Mouse (Mus musculus): ENCODE measurements at regions not wholly inside any gene's neighbourhood (a gene's known extent, or its start where the extent isn't known, plus 50 kb on each side); places are given as distances from the start of the nearest gene placed in this dataset.

DNA sequence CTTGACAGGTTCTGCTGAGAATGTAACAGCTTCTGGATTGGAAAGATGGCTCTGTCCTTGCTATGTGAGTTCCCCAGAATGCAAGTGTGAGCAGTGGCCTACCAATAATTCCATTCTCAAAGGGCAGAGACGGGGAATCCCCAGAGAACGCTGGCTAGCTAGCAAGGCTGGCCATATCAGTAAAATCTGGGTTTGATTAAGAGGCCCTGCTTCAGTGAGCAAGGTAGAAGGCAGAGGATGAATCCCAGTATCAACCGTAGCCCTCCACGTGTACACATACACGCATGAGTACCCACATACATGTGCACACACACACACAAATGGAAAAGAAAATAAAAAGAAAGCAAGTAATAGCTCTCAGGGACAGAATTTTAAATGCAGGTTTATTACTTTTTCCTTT is 55.3 kb downstream of the Tril start:
- peaks cover 34% of the 10 kb centered on the region for H3K4me1 ChIP-seq

DNA sequence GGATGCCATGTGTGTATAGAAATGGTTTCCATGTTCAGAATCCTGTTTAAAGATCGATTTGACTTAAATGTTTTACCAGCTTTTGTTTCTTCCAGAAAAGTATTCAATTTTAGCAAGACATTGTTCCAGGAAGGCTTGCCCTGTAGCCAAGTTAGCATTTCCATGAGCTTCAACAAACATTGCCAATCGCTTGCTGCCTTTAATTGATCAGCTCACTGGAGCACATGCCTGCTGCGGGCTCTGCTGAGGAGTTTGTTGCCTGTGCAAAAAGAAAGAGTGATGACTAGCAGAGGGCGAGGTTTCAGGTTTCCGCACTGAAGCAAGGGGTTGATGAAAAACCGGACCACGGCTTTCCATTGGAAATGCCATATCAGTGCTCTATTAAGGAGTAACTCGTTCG is 58.0 kb downstream of the Tril start:
- Histone ChIP-seq H3K9me3 (no peaks in the 10 kb centered on the region), H3K9ac (no peak overlapping the region), H3K4me2 (no peak overlapping the region), H3K27ac (peak overlapping the region; percentile 68), H3K36me3 (no peaks in the 10 kb centered on the region), H3K27me3 (no peaks in the 10 kb centered on the region), H3K4me3 (no peak overlapping the region), H3K4me1 (peaks cover 39% of the 10 kb centered on the region)
- ATAC-seq (ENCODE audit: insufficient number of reproducible peaks, low FRiP score, low TSS enrichment, low read depth) = peak; percentile 30; the same call in 1 of the 2 replicates
- WGBS = 34% methylated on average over 9 of the region's 9 CpGs

More for the DNA sequence above, 55.3 kb downstream of the Tril start:
- 28% methylated on average over 5 of the region's 5 CpGs for WGBS
- no peak overlapping the region for H3K4me2 ChIP-seq
- H3K36me3 ChIP-seq = no peaks in the 10 kb centered on the region
- no peak for ATAC-seq (ENCODE audit: insufficient number of reproducible peaks, low FRiP score, low TSS enrichment, low read depth)
- H3K4me3 ChIP-seq = no peak overlapping the region
- H3K27ac ChIP-seq = no peak overlapping the region
- H3K9ac ChIP-seq = no peak overlapping the region
- H3K27me3 ChIP-seq = no peaks in the 10 kb centered on the region
- no peaks in the 10 kb centered on the region for H3K9me3 ChIP-seq

DNA sequence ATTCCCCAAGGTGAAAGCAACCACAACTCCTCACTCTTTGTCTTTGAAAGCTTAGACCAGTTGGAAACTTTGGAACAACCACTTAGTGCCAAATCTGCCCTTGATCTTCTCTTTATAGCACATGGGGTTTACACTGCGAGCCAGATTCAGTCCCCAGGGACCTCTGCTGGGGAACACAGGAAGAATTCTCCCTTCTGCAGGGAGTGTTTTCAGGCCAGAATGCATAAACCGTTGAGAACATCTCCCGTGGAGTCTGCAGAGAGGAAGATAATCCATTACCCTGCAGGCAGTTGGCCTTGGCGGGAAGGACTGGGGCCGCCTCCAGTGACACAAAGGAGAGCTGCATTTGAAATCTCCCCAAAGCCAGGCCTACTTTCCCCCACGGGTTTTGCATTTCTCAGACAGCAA is 60.0 kb downstream of the Tril start:
- WGBS = 16% methylated on average over 6 of the region's 6 CpGs
- Histone ChIP-seq H3K9me3 (no peaks in the 10 kb centered on the region), H3K4me3 (no peak overlapping the region), H3K9ac (no peak overlapping the region), H3K27me3 (no peaks in the 10 kb centered on the region), H3K36me3 (no peaks in the 10 kb centered on the region), H3K4me2 (no peak overlapping the region), H3K27ac (peak overlapping the region; percentile 44), H3K4me1 (peaks cover 28% of the 10 kb centered on the region)
- ATAC-seq (ENCODE audit: insufficient number of reproducible peaks, low FRiP score, low TSS enrichment, low read depth) = no peak

DNA sequence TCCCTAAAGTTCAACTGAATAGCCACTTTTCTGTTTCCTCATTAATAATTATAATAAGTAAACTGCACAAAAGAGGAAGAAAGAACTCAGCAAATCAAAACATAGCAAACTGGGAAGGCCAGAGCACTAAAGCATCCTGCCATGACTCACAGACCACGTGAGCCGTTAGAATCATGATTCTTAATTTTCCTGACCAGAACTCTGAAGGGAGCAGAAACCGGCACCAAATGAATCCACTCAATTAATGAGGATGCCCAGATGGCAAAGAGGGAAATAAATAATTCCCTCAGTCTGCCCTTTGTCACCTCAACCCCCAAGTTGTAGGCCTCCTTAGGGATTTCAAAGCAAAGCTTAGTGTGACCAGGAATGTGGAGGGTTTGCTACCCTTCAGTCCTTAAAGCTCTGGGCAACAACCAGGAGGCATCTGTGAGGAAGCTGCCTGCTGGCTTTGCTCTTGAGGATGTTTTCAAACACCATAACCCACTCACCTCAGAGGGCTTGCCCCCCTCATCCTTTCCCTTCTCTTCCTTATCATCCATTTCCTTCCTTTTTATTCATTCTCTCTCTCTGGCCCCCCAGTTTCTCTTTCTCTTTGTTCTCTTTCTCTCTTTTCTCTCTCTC is 60.8 kb downstream of the Tril start:
- no peak overlapping the region for H3K27ac ChIP-seq
- WGBS = 36% methylated on average over 3 of the region's 3 CpGs
- no peaks in the 10 kb centered on the region for H3K36me3 ChIP-seq
- H3K4me2 ChIP-seq = no peak overlapping the region
- H3K9me3 ChIP-seq = no peaks in the 10 kb centered on the region
- no peak overlapping the region for H3K9ac ChIP-seq
- no peak for ATAC-seq (ENCODE audit: insufficient number of reproducible peaks, low FRiP score, low TSS enrichment, low read depth)
- H3K4me3 ChIP-seq = no peak overlapping the region
- no peaks in the 10 kb centered on the region for H3K27me3 ChIP-seq
- peaks cover 23% of the 10 kb centered on the region for H3K4me1 ChIP-seq

DNA sequence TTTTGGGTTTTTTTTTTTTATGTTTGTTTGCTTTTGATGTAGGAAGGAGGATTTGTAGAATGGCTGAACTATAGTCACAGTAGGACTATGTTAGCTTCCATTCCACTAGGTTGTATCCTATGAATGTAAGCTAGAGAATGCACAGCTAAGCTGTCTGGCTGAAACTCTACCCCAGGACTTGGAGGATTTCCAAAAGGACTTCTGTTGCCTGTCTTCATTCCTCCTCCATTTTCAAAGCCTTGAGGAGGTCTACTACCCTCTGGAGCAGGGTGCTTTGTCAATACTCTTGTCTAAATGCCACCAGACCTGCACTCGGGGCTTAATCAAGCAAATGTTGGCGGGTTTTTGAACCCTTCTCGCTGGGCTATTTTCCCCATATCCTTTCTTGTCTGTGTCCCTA is 66.3 kb downstream of the Tril start:
- Histone ChIP-seq H3K9ac (no peak overlapping the region), H3K27ac (no peak overlapping the region), H3K27me3 (no peaks in the 10 kb centered on the region), H3K4me3 (no peak overlapping the region), H3K9me3 (no peaks in the 10 kb centered on the region), H3K4me2 (no peak overlapping the region), H3K4me1 (no peaks in the 10 kb centered on the region), H3K36me3 (no peaks in the 10 kb centered on the region)
- no peak for ATAC-seq (ENCODE audit: insufficient number of reproducible peaks, low FRiP score, low TSS enrichment, low read depth)
- 83% methylated on average over 3 of the region's 3 CpGs for WGBS

DNA sequence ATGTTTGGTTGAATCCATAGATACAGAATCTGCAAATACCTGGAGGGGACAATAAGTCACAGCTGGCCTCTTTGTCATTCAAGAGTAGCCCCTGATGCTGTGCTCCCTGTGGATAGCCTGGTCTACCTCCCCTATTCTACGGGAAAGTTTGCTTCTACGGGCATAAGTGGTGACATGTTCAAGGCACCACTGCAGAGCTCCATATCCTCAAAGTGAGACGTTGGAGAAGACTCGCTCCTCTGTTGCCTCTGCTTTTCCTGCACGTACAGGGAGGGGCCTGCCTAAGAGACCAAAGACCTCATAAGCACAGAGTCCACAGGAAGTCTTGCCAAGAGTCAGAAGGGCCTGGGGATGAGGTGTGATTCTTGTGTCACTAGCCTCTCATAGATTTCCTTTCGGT is 70.1 kb downstream of the Tril start:
- ATAC-seq (ENCODE audit: insufficient number of reproducible peaks, low FRiP score, low TSS enrichment, low read depth) = no peak
- 81% methylated on average over 6 of the region's 6 CpGs for WGBS
- Histone ChIP-seq H3K9me3 (no peaks in the 10 kb centered on the region), H3K9ac (no peak overlapping the region), H3K4me3 (no peak overlapping the region), H3K27me3 (no peaks in the 10 kb centered on the region), H3K27ac (no peak overlapping the region), H3K36me3 (no peaks in the 10 kb centered on the region), H3K4me1 (no peaks in the 10 kb centered on the region), H3K4me2 (no peak overlapping the region)
